Mouse (Mus musculus): Measurements from ENCODE around the gene Otud7a.

Gene Otud7a

DNA sequence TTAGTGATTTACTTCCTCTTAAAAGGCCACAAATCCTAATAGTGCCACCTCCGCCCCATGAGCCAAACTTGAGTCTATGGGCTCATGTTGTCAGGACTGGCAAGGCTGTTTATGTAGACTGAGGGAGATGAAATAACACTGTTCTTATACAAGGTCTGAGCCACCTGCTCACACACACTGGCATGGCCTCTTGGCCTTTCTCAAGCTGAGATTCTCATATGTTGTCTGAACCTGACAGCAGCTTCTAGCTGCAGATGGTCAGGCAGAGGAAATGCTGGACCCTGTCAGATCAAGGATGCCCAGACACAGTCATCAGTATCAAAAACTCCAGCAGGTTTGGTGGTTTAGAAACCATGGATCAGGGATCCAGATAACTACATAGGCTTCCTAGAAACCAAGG is 328.7 kb downstream of the Otud7a start:
- in situ Hi-C loops (cut with MboI), result no loop called here

DNA sequence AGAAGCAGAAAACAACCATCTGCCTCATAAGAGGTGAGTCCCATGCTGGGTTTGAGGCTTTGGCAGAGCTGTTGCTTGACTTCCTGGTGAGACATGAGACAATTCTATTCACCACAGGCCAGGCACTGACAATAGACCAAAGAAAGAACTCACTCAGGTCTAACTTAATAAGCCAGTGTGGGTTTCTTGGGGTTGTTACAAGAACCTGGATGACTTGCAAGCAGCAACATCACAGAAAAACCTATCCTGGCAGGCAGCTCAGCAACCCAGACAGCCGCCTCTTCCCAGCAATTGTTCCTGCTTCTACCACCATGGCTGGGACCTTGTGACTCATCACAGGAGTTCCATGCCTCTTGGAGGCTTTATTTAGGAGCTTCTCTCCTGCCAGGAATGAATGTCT is 329.7 kb downstream of the Otud7a start:
- in situ Hi-C loops (cut with MboI), result no loop called here

DNA sequence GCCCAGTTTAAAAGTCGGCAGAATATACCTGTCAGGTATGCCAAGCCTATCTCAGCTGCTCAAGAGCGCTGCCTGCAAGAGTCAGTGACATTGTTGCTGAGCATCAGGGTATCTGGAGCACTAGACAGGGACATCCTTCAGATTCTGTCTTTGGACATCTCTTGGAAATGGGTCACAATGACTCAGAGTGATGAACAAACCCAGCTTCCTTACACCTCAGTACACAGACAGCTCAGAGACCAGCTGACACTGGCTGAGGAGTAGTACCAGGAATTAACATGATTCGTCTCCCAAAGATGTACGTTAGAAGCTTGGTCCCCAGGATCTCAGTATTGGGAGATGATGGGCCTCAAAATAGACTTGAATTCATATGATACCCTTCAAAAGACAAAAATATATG is 332.8 kb downstream of the Otud7a start:
- in situ Hi-C loops (cut with MboI), result no loop called here

DNA sequence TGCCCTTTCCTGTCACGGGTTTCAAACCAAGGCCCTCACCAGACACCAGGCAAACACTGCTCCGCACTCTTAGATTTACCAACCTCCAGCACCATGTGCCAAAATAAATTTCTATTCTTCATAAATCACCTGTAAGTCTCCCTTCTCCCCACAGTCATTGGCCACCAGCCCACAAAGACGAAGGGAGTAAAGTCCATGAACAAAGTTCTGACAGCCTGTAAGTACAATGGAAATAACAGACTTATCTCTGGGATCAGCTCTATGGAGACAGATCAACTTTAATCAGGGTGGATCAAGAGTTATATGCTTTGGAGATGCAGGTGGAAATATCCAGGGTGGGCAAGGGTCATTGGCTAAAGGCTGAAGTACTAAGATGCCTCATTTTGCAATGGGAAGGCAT is 336.3 kb downstream of the Otud7a start:
- in situ Hi-C loops (cut with MboI), result no loop called here

DNA sequence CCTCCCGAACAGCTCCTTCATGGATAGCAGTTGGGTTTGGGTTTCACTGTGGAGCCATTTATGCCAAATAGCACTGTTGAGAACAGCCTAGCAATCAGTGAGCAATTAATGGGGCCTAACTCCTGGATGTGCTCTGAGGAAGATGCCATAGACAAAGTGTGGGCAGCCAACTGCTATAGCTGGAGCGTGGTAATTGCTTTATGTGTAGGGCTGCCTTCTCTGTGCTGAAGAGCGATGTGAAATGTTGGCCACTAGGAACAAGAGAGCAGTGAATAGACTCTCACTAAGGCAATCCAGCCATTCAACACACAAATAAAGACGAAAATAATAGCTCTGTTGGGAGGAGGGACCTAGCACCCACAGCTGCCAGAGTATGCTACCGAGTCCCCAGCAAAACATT is 345.2 kb downstream of the Otud7a start:
- in situ Hi-C loops (cut with MboI), result no loop called here

DNA sequence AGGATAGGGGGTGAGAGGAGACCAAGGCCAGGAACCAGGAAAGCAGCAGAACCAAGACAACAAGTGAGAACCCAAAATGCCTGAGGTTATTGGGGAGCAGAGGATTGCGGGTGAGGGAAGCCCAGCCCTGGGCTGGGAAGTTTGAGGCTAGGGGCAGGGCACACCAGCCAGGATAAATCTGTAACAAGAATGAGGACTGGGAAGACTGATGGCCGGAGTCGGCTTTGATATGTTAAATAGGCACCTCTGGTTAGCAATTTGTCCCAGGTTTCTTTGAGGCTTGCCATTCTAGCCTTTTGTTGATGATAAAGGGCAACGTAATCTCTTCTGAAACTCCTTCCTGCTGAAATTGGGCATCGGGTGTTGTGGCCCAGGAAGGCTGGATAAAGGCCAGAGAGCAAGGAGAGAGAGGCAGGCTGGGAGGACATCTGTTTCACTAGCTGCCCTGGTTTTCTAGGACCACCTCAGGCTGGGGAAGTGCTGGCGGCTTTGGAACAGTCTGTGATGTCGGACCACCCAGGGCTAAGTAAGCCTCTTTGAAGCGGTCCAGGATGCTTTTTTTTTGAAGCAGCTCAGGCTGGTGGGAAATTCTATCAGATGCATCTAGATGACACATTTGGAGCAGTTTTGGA is 351.6 kb downstream of the Otud7a start:
- in situ Hi-C loops (cut with MboI), result no loop called here

DNA sequence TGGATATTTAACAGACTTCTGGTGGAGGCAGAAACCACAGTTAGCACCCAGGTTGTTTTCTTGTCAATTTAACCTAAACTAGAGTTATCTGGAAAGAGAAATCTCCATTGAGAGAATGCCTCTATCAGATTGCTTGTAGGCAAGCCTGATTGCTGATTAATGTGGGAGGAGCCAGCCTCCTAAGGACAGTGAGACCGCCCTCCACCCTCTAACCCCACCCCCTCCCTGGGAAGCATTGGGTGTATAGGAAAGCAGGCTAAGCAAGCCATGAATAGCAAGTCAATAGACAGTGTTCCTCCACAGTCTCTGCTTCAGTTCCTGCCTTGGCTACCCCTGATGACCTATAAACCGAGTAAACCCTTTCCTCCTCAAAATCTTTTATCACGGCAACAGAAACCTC is 353.9 kb downstream of the Otud7a start:
- in situ Hi-C loops (cut with MboI), result no loop called here

DNA sequence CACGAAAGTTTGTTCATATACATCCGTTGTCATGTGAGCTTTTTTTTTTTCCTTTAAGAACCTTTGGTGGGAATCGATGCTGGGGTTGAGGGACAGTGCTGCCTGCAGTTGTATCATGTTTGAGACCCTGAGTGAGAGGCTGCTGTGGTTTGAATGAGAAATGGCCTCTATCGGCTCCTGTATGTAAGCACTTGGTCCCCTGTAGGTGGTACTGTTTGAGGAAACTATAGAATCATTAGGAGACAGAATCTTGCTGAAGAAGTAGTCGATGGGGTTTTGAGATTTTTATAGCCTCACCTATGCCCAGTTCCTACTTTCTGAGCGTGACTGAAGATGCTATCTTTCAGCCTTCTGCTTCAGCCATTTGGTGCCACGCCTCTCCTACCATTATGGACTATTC is 354.8 kb downstream of the Otud7a start:
- in situ Hi-C loops (cut with MboI), result no loop called here

DNA sequence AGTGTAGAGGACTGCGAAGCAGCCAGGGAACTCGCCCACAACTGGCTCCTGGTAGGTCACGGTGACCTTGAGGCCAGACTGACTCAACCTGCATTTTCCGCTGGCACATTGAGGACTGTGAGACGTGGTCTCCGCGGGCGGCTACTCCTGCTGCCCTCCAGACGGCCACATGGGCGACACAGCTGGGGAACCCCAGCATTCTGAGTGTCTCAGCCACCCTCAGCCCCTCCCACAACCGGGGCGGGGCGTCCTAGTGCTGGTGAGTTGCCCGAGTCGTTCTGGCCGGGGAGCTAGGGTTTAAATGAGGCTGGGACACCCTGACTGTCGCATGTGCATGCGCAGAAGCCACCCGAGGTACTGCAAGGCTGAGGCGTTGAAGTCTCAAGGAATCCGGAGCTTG is 358.2 kb downstream of the Otud7a start:
- in situ Hi-C loops (cut with MboI), result no loop called here
